Mouse (Mus musculus) hindbrain, embryonic 13.5 days (tissue): ENCODE measurements around the gene Rab3b. TPM values are rescaled to one million over a fixed set of nuclear protein-coding genes. Genes with fewer than 3 reads are reported as not detected.
"Not testable (repeated sequence)": the region's sequence is repeated elsewhere in the genome, so short reads cannot be mapped to it uniquely, and the experiment has no call there.

Source experiments
- ATAC-seq: fragments of 200-750 bp; cut with Nextera tagmentation; 2 replicates; pipeline ENCODE4 v1.8.0; 2017; ENCODE audit warnings: moderate TSS enrichment; ENCODE audit not compliant: low FRiP score
- H3K27ac ChIP-seq: fragments of 300-500 bp; sonication (generic); 2 replicates; pipeline ENCODE4 v1.5.1; 2015; ENCODE audit warnings: inconsistent platforms, mild to moderate bottlenecking, moderate library complexity
- H3K27me3 ChIP-seq: fragments of 300-500 bp; sonication (generic); 2 replicates; pipeline ENCODE4 v1.6.1; 2015; ENCODE audit warnings: mild to moderate bottlenecking, inconsistent platforms
- H3K36me3 ChIP-seq: fragments of 300-500 bp; sonication (generic); 2 replicates; pipeline ENCODE4 v1.6.1; 2015; ENCODE audit warnings: mild to moderate bottlenecking, inconsistent platforms
- H3K4me1 ChIP-seq: fragments of 300-500 bp; sonication (generic); replicated peaks from 2 replicates; pipeline ENCODE4 v1.6.1; 2015; ENCODE audit warnings: inconsistent platforms
- H3K4me2 ChIP-seq: fragments of 300-500 bp; sonication (generic); 2 replicates; pipeline ENCODE4 v1.6.1; 2015; ENCODE audit warnings: inconsistent platforms, mild to moderate bottlenecking, moderate library complexity
- H3K4me3 ChIP-seq: fragments of 300-500 bp; sonication (generic); 2 replicates; pipeline ENCODE4 v1.5.1; 2015; ENCODE audit warnings: mild to moderate bottlenecking, inconsistent platforms
- H3K9ac ChIP-seq: fragments of 300-500 bp; sonication (generic); 2 replicates; pipeline ENCODE4 v1.6.1; 2015; ENCODE audit warnings: mild to moderate bottlenecking, inconsistent platforms
- H3K9me3 ChIP-seq: fragments of 300-500 bp; sonication (generic); 2 replicates; pipeline ENCODE4 v1.6.1; 2016; ENCODE audit warnings: inconsistent platforms
- WGBS: fragments of 180-500 bp; shearing (Covaris S2); methylation state at CpG from one replicate; pipeline ENCODE4 v1.1.7; 2015; 5-methylcytosine and 5-hydroxymethylcytosine counted together
- polyA plus RNA-seq: library from polyadenylated mRNA; unstranded; fragments of >200 nt; fragmentation: Nextera tagmentation; extraction: Ambion mirVana; gene quantifications from 2 replicates; pipeline ENCODE4 v1.2.1, GENCODE M21; 2015

Rab3b gene
- polyA plus RNA-seq, 1 experiment from 2014 or later: 104 TPM

DNA sequence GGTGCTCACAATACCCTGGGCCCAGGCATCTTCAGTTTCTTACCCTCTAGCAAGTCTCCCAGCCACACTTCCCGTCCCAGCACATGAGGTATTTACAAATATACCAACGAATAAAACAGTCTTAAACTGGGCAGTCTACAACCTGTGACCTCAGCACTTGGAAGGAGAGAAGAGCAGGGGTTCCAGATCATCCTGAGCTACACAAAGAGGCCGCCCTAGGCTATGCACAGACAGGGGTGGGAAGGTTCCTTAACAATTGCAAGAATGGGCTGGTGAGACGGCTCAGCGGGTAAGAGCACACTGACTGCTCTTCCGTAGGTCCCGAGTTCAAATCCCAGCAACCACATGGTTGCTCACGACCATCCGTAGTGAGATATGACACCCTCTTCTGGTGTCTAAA lies 24.5 kb downstream of the Rab3b start:
- H3K4me3 ChIP-seq: no peak overlapping the region
- H3K9ac ChIP-seq: no peak overlapping the region
- H3K4me1 ChIP-seq: peaks cover 19% of the 10 kb centered on the region; the same call in 1 of the 2 replicates
- ATAC-seq: no peak
- 93% methylated on average over 9 of the region's 9 CpGs for WGBS
- no peaks in the 10 kb centered on the region for H3K27me3 ChIP-seq
- no peak overlapping the region for H3K27ac ChIP-seq
- no peaks in the 10 kb centered on the region for H3K36me3 ChIP-seq
- H3K4me2 ChIP-seq: no peak overlapping the region
- no peaks in the 10 kb centered on the region for H3K9me3 ChIP-seq

DNA sequence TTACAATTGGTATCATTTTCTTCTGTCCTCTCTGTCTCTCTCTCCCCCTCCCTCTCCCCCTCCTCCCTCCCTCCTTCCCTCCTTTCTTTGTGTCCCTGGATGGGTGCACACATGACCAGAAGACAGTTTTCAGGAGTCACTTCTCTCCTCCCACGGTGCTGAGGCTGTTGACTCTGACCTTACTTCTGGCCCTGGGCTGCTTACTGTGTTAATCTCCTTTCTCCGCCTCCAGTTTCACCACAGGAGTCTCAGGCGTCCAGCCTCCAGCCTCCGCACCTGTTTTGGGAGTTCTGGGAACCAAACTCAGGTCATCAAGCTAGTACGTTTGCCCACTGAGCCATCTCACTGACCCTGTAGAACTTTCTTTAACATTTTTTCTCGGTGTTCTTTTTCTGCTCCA lies 25.2 kb downstream of the Rab3b start:
- H3K9me3 ChIP-seq: no peaks in the 10 kb centered on the region
- ATAC-seq: no peak
- H3K4me1 ChIP-seq: peaks cover 16% of the 10 kb centered on the region; the same call in 1 of the 2 replicates
- H3K4me3 ChIP-seq: no peak overlapping the region
- 49% methylated on average over 6 of the region's 6 CpGs for WGBS
- no peak overlapping the region for H3K4me2 ChIP-seq
- H3K27me3 ChIP-seq: no peaks in the 10 kb centered on the region
- H3K27ac ChIP-seq: no peak overlapping the region
- H3K36me3 ChIP-seq: no peaks in the 10 kb centered on the region
- H3K9ac ChIP-seq: no peak overlapping the region

DNA sequence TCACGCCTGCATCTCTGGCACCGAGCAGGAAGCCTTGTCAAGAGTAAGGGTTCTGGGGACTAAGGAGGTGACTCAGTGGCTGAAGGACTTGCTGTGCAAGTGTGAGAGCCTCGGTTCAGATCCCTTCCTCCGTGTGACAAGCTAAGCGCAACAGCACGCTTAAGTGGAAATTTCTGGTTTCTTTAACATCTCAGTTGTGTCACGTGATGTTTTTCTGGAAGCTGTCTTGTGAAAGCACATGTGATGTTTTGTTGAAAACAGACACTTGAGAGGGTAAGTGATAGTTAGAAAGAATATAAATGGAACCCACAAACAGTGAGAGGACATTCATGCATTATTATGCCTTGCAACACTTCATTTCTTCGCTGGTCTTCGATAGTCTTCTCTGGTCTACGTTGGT lies 25.9 kb downstream of the Rab3b start:
- H3K27me3 ChIP-seq: no peaks in the 10 kb centered on the region
- H3K4me2 ChIP-seq: no peak overlapping the region
- 90% methylated on average over 10 of the region's 10 CpGs for WGBS
- peaks cover 10% of the 10 kb centered on the region; the same call in 1 of the 2 replicates for H3K4me1 ChIP-seq
- H3K36me3 ChIP-seq: no peaks in the 10 kb centered on the region
- no peak overlapping the region for H3K9ac ChIP-seq
- ATAC-seq: no peak
- H3K9me3 ChIP-seq: no peaks in the 10 kb centered on the region
- no peak overlapping the region for H3K4me3 ChIP-seq
- no peak overlapping the region for H3K27ac ChIP-seq

DNA sequence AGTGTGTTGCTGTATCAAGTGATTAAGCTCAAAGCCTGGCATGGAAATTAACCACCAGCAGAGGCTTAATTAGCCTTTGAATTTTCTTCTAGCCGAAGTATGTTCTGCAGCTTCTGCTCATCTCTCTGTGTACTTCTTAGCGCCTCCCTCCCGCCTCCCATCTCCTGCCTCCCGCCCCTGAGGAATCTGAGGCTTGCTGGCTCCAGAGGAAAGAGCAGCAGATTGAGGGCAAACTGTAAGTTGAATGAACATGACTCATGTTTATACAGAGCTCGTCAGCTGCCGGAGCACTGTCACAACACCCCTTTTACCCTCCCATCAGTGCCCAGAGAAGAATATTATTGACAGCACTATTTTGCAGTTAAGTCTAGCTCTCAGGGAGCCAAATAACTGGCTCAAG lies 27.0 kb downstream of the Rab3b start:
- ATAC-seq: no peak
- WGBS: 44% methylated on average over 6 of the region's 6 CpGs

DNA sequence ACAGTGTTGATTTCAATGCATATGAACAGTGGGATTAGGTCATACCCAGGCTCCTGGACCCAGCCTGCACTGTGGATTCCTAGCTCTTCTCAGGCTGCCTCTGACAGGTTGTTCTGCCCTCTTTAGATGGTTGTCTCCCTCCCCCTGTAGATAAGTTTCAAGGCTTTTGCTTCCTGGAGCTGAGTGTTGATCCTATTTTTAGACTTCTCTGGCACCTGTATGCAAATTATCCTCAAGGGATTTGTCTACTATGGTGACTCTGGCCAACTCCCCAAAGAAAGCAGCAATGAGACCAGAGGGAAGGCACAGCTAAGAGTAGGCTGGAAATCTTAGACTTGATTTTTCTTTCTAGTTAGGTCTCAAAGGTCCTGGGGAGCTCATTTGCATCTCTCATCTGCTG lies 28.6 kb downstream of the Rab3b start:
- Histone ChIP-seq H3K4me1 (peaks cover 10% of the 10 kb centered on the region; the same call in 1 of the 2 replicates), H3K4me3 (no peak overlapping the region), H3K36me3 (no peaks in the 10 kb centered on the region), H3K27me3 (no peaks in the 10 kb centered on the region), H3K27ac (no peak overlapping the region), H3K9me3 (no peaks in the 10 kb centered on the region), H3K4me2 (no peak overlapping the region), H3K9ac (no peak overlapping the region)
- no peak for ATAC-seq

More for the DNA sequence above, 27.0 kb downstream of the Rab3b start:
- Histone ChIP-seq H3K4me1 (peaks cover 10% of the 10 kb centered on the region; the same call in 1 of the 2 replicates), H3K4me3 (no peak overlapping the region), H3K4me2 (no peak overlapping the region), H3K9me3 (no peaks in the 10 kb centered on the region), H3K27ac (no peak overlapping the region), H3K9ac (no peak overlapping the region), H3K27me3 (no peaks in the 10 kb centered on the region), H3K36me3 (no peaks in the 10 kb centered on the region)

DNA sequence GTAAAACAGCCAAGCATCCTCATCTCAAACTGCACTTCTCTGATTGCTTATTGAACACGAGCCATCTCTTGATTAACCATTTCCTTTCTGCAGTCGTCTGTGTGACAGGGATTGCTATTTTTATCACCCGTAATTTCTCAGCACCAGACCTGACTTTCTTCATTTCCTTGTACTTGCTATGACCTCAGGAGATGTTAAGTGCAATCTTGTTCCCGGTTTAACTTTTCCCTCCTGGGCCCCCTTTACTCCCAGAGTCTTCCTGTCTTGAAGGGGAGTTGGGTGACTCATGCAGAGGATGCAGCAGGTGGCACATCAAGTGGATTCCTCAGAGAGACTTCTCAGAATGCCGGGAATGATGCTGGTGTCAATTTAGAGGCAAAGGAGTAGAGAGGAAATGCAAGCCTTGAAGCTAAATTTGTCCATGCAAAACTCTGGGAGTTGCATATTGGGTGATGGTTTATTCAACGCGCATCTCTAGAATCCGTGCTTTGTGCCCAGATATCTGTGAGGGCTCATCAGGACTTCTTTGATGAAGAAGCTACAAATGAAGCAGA lies 31.1 kb downstream of the Rab3b start:
- ATAC-seq: no peak
- H3K27me3 ChIP-seq: no peaks in the 10 kb centered on the region
- H3K9me3 ChIP-seq: no peaks in the 10 kb centered on the region
- H3K36me3 ChIP-seq: no peaks in the 10 kb centered on the region
- WGBS: 81% methylated on average over 8 of the region's 8 CpGs
- H3K27ac ChIP-seq: no peak overlapping the region
- H3K9ac ChIP-seq: no peak overlapping the region
- no peak overlapping the region for H3K4me3 ChIP-seq
- H3K4me2 ChIP-seq: no peak overlapping the region
- H3K4me1 ChIP-seq: peaks cover 12% of the 10 kb centered on the region; the same call in 1 of the 2 replicates

DNA sequence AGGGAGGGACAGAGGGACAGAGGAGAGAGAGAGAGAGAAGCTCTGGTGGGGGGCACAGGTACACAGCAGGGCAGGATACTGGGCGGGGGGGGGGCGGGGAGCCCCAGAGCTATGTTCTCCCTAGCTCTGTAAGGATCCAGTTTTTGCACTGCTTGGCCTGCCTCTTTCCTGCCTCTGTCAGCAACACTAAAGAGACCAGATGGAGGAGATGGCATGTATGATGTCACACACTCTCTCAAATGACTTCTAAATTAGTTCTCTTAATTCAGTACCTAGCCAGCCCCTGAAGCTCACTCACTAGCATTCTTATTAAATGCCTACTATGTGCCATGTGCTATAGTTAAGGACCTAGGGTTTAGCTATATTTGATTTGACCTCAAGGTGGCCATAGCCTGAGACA lies 33.0 kb downstream of the Rab3b start:
- no peak for ATAC-seq
- 73% methylated on average over 2 of the region's 2 CpGs for WGBS
- Histone ChIP-seq H3K27ac (no peak overlapping the region), H3K36me3 (no peaks in the 10 kb centered on the region), H3K4me2 (no peak overlapping the region), H3K4me3 (no peak overlapping the region), H3K9me3 (no peaks in the 10 kb centered on the region), H3K27me3 (no peaks in the 10 kb centered on the region), H3K4me1 (peaks cover 7% of the 10 kb centered on the region; the same call in 1 of the 2 replicates), H3K9ac (no peak overlapping the region)

DNA sequence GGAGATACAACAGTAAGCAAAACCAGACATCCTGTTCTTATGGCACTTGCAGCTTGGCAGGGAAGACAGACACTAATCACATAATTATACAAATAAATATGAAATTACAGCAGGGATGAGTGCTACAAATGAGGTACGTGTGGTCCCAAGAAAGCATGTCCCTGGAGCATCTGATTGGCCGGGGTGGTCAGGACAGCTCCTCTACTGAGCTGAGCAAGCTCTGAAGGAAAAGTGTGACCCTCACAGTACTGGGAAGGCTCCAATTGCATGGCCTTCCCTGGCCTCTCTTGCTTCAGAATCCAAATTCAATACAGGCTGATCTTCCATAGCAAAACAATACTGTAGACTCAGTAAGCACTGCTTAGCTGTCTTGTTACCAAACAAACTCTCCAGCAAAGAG lies 34.3 kb downstream of the Rab3b start:
- H3K4me1 ChIP-seq: 0 out of 2 replicates have a peak, but pooled peaks cover 3% of the 10 kb centered on the region
- ATAC-seq: no peak
- WGBS: 82% methylated on average over 2 of the region's 2 CpGs

DNA sequence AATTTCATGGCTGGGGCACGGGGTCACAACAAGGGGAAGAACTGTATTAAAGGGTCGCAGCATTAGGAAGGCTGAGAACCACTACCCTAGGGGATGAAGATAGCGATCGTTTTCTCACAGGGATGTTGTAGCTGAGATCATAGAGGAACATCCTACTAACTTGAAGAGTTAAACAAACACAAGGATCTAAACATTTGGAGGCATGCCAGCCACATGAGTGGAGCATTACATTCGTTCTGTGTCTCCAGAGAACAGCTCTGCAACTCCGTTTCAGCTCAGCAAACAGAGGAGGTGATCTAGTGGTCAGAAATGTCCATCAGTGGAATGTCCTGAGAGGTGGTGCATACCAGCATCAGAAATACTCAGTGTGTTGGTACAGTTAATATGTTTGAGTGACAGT lies 35.5 kb downstream of the Rab3b start:
- Histone ChIP-seq H3K9ac (no peak overlapping the region), H3K27me3 (no peaks in the 10 kb centered on the region), H3K36me3 (no peaks in the 10 kb centered on the region), H3K9me3 (no peaks in the 10 kb centered on the region), H3K4me1 (0 out of 2 replicates have a peak, but pooled peaks cover 3% of the 10 kb centered on the region), H3K27ac (no peak overlapping the region), H3K4me2 (no peak overlapping the region), H3K4me3 (no peak overlapping the region)
- WGBS: 74% methylated on average over 6 of the region's 6 CpGs
- ATAC-seq: no peak

More for the DNA sequence above, 34.3 kb downstream of the Rab3b start:
- no peak overlapping the region for H3K9ac ChIP-seq
- no peak overlapping the region for H3K27ac ChIP-seq
- H3K4me2 ChIP-seq: no peak overlapping the region
- no peaks in the 10 kb centered on the region for H3K27me3 ChIP-seq
- no peak overlapping the region for H3K4me3 ChIP-seq
- H3K36me3 ChIP-seq: no peaks in the 10 kb centered on the region
- H3K9me3 ChIP-seq: no peaks in the 10 kb centered on the region

DNA sequence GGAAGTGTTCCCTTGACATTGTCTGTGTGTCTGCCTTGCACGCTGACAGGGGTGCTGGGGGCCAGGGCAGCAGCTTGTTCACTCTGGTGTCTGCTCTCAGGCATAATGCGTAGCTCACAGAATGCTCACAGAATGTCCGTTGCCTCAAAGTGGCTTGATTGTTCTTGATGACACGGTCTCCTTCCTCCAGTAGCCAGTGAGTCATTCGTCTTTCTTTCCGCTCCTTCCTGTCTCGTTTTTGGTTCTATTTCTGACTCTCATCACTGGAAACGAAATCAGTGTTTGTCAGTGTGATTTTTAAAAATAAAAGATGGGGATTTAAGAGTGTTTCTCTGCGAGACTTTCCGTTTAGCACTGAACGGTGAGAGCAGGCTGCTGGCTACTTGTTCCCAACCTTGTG lies 36.2 kb downstream of the Rab3b start:
- no peak overlapping the region for H3K9ac ChIP-seq
- WGBS: 49% methylated on average over 11 of the region's 11 CpGs
- no peaks in the 10 kb centered on the region for H3K36me3 ChIP-seq
- no peak overlapping the region for H3K4me3 ChIP-seq
- H3K4me1 ChIP-seq: 0 out of 2 replicates have a peak, but pooled peaks cover 3% of the 10 kb centered on the region
- no peak for ATAC-seq
- H3K9me3 ChIP-seq: no peaks in the 10 kb centered on the region
- H3K27ac ChIP-seq: no peak overlapping the region
- H3K27me3 ChIP-seq: no peaks in the 10 kb centered on the region
- no peak overlapping the region for H3K4me2 ChIP-seq

DNA sequence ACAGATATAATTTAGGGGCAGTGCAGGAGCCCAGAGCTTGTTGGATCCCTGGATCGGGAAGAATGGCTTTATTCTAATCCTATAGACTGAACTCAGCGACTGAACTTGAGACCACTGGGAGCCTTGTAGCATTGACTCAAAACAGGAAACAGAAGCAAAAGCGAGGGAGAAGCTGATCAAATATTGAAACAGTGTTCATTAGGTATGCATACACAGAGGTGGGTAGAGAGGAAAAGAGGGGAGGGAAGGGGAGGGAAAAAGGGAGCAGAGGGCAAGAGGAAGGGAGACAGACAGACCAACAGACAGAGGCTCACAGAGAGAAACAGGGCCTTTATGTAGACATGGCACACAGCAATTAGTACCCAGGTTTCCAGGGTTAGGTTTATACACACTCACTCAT lies 38.8 kb downstream of the Rab3b start:
- H3K9ac ChIP-seq: no peak overlapping the region
- H3K4me1 ChIP-seq: 0 out of 2 replicates have a peak, but pooled peaks cover 3% of the 10 kb centered on the region
- no peaks in the 10 kb centered on the region for H3K27me3 ChIP-seq
- no peaks in the 10 kb centered on the region for H3K9me3 ChIP-seq
- H3K36me3 ChIP-seq: no peaks in the 10 kb centered on the region
- no peak for ATAC-seq
- no peak overlapping the region for H3K4me3 ChIP-seq
- H3K4me2 ChIP-seq: no peak overlapping the region
- WGBS: 74% methylated on average over 3 of the region's 3 CpGs
- no peak overlapping the region for H3K27ac ChIP-seq

DNA sequence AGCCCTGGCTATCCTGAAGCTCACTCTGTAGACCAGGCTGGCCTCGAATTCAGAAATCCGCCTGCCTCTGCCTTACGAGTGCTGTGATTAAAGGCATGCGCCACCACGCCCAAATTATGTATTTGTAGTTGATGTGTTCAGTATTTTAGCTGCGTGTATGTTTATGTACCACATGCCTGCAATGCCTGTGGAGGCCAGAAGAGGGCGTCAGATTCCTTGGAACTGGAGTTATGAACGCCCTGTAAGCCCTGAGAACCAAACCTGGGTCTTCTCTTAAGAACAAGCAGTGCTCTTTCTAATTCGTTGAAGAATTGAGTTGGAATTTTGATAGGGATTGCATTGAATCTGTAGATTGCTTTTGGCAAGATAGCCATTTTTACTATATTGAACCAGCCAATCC lies 49.1 kb downstream of the Rab3b start:
- not testable (repeated sequence) for H3K27me3 ChIP-seq, H3K27ac ChIP-seq, H3K4me1 ChIP-seq, H3K4me3 ChIP-seq, H3K4me2 ChIP-seq, H3K36me3 ChIP-seq, H3K9me3 ChIP-seq, H3K9ac ChIP-seq, ATAC-seq
- WGBS: 86% methylated on average over 9 of the region's 9 CpGs

DNA sequence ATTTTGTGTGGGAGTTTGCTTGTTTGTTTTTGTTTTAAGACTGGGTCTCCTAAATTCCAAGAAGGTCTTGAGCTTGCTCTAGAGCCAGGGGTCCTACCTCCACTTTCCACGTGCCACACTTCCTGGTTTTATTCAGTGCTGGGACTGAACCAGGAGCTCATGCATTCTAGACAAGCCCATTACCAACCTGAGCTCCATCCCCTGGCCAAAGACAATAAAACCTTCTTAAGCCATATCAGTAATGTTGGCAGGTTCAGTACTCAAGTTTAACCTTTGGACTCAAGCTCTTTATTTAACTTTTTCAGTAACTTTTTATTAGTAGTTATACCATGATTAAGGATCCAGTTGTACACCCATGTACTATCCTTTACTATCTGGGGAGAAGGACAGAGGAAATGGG lies 54.3 kb downstream of the Rab3b start:
- no peaks in the 10 kb centered on the region for H3K9me3 ChIP-seq
- no peak overlapping the region for H3K9ac ChIP-seq
- no peak overlapping the region for H3K27ac ChIP-seq
- no peak overlapping the region for H3K4me2 ChIP-seq
- ATAC-seq: no peak
- H3K36me3 ChIP-seq: 0 out of 2 replicates have a peak, but pooled peaks cover 4% of the 10 kb centered on the region
- no peak overlapping the region for H3K4me3 ChIP-seq
- no peaks in the 10 kb centered on the region for H3K27me3 ChIP-seq
- H3K4me1 ChIP-seq: peaks cover 3% of the 10 kb centered on the region
- WGBS: 77% methylated on average over 1 of the region's 1 CpGs
